Mouse (Mus musculus) CD4-positive, CD25-positive, alpha-beta regulatory T cell, adult 9 weeks (primary cell): ENCODE measurements around the gene AI837181. TPM values are rescaled to one million over a fixed set of nuclear protein-coding genes. Genes with fewer than 3 reads are reported as not detected.

Experiments
- polyA plus RNA-seq: library from polyadenylated mRNA; unstranded; fragments of 100-300 nt; shearing (Covaris generic); gene quantifications from one replicate; pipeline ENCODE4 v1.2.1, GENCODE M21; 2017

AI837181 gene
- 14.3 TPM for polyA plus RNA-seq

DNA sequence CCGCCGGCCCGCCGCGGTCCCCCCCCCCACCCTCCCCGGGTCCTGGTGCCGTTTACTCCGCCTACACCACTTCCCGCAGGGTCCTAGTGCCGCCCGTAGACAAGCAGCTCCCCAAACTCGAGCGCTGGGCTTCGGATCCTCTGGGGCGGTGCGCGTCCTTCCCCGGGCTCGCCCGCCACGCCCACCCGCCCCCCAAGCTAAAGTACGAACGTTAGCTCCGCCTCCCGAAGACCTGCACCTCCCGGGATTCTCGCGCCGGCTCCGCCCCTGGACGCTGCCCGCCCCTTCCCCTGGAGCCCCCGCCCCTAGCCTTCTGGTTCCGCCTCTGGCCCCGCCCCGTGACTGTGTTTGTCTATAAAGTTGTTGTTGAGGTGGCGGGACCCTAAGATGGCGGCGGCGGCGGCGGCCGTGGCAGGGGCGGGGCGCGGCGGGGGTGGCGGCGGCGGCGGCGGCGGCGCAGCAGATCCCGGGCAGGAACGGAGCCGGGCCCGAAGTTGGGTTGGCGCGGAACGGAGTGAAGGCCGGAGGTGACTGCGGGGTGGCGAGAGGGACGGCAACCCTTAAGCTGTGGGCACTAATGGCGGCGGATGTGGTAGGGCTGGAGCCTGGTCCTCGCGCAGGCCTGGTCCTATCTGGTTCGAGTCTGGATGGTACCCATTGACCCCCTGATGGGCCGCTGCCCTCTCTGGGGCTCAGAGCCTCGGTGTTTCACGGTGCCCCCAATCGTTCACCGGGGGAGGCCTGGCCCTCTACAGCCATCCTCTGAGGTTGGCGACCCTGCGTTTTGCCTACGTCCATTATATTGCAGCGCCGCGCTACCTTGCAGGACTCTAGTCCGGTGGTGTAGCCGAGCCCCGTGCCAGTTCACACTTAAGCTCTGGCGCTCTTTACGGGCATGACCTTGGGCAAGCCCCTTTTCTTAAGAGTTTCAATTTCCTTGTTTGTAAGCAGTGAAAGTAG lies at the start of gene AI837181, which contains the start of gene Drap1:
TSS of gene AI837181 (plus strand) at position 363 of the 960 bp plus-strand sequence.
TSS of gene Drap1 (minus strand) at position 198 of the 960 bp plus-strand sequence.

GRCm38 (mm10) chr19:5388588-5389242 lies 36.2 kb upstream of the AI837181 start, which contains the start of gene Sart1:
Gene Sart1, minus strand, starts transcription at chr19:5388703.

DNA sequence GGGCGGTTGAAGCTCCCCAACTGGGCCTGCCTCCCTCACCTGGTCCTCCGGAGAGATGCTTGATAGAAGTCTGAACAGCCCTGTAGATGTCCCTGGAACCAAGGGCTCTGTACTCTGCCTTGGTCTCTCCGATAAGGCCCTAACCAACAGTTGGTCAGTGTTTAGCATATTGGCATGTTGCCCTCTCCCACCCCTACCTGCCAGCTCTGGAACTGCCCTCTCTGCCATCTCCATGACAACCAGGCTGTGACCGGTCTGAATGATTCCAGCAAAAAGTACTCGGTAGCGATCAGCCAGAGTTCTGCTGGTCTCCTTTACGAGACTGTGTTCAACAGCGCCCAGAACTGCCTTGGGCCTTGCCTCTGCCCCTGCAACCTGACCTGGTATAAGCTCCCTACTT lies 22.7 kb upstream of the AI837181 start, which contains the start of gene Tsga10ip:
TSS of gene Tsga10ip (minus strand) at position 234 of the 400 bp plus-strand sequence.

GRCm38 (mm10) chr19:5447515-5448353 lies 22.8 kb downstream of the AI837181 start, which contains the start of gene Fosl1:
Gene Fosl1, plus strand, starts transcription at chr19:5447547.

DNA sequence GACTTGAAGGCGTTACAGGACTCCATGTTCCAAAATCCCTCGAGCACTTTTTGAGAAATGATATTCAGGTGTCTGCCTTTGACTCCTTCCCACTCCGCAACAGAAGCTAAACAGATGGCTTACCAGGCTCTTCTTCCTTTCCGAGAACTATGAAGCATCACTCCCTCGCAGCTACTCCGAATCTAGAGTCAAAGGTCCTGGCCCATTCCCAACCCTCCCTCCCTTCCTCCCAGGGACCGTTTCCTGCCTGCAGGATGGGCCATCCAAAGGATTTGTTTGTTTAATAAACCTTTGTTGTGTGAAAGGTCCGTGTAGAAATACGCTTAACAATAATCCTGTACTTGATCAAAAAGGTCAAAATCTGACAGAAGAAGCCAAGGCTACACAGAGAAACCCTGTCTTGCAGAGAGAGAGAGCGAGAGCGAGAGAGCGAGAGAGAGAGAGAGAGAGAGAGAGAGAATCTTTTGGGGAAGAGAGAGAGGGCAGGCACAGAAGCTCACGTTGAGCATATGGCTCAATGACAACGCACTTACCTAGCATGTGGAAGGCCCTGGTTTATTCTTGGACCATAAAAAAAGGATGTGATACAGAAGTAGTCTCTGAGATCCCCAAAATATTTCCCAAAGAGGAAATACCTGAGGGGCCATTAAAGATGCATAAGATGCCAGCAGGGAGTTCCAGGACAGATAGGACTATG lies 33.0 kb downstream of the AI837181 start, which contains the start of gene Ccdc85b:
TSS of gene Ccdc85b (minus strand) at position 149 of the 697 bp plus-strand sequence.

DNA sequence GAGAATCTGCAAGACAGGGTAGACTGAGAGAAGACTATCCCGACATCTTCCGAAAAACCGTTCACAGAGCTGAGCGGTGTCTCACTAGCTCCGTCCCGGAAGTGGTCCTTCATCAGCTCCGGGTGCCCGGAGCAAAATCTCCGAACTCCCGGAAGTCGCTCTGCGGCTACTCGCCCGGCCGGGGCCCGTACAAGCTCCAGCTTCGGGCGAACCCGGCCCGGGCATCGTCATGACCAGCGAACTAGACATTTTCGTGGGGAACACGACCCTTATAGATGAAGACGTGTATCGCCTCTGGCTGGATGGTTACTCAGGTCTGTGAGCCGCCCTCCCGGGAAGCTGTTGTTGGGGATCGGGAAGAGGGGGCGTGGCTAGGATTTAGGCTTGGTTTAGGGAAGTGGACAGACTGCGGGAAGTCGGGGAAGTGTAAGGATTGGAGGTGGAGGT lies 35.5 kb downstream of the AI837181 start, which contains the start of gene Fibp:
TSS of gene Fibp (plus strand) at position 151 of the 447 bp plus-strand sequence.

DNA sequence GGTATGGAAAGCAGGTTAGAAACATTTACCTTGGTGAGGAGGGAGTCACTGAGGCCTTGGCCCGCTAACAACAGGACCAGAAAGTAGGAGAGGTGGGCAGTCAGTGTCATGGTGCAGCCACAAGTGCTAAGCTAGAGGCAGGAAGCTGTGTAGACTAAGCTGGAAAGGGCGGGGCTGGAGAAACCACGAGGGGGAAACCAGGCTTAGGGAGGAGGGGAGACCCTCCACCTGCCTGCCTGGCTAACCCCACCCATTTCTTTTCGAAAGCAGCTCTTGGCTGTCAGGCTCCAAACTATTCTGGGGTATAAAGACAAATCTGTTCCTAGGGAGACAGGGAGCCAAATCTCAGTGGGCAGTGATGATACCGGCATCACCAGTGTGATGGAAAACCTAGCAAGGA lies 43.4 kb downstream of the AI837181 start, which contains the start of gene Ctsw:
TSS of gene Ctsw (minus strand) at position 134 of the 400 bp plus-strand sequence.

GRCm38 (mm10) chr19:5473720-5474119 lies 48.8 kb downstream of the AI837181 start, which contains the start of gene Efemp2:
Gene Efemp2, plus strand, starts transcription at chr19:5473954.

Other genes starting within 250 kb of the AI837181 start
- 15.1 TPM for gene Pacs1, start 152.0 kb upstream of the AI837181 start, polyA plus RNA-seq
- gene Sf3b2, start 129.7 kb upstream of the AI837181 start, polyA plus RNA-seq, result 449 TPM
- gene Gal3st3, start 126.8 kb upstream of the AI837181 start, polyA plus RNA-seq, result not detected
- gene Catsper1, start 89.4 kb upstream of the AI837181 start, polyA plus RNA-seq, result not detected
- 1.4 TPM for gene Cst6, start 75.6 kb upstream of the AI837181 start, polyA plus RNA-seq
- gene Eif1ad, start 58.4 kb upstream of the AI837181 start, polyA plus RNA-seq, result 66.3 TPM
- gene Banf1, start 58.0 kb upstream of the AI837181 start, polyA plus RNA-seq, result 350 TPM
- gene Sart1, start 36.4 kb upstream of the AI837181 start, polyA plus RNA-seq, result 26.6 TPM
- 1.0 TPM for gene Tsga10ip, start 22.6 kb upstream of the AI837181 start, polyA plus RNA-seq
- gene Drap1, start 165 bp upstream of the AI837181 start, polyA plus RNA-seq, result 73.1 TPM
- gene Fosl1, start 22.4 kb downstream of the AI837181 start, polyA plus RNA-seq, result not detected
- 3.6 TPM for gene Ccdc85b, start 32.8 kb downstream of the AI837181 start, polyA plus RNA-seq
- gene Fibp, start 35.5 kb downstream of the AI837181 start, polyA plus RNA-seq, result 178 TPM
- gene Ctsw, start 43.4 kb downstream of the AI837181 start, polyA plus RNA-seq, result 115 TPM
- gene Efemp2, start 48.8 kb downstream of the AI837181 start, polyA plus RNA-seq, result 2.3 TPM
- gene Mus81, start 63.3 kb downstream of the AI837181 start, polyA plus RNA-seq, result 70.5 TPM
- 4,187 TPM for gene Cfl1, start 65.3 kb downstream of the AI837181 start, polyA plus RNA-seq
- gene 1700020D05Rik, start 78.6 kb downstream of the AI837181 start, polyA plus RNA-seq, result 0.27 TPM
- 18.4 TPM for gene Snx32, start 85.4 kb downstream of the AI837181 start, polyA plus RNA-seq
- not detected for gene Ovol1, start 135.5 kb downstream of the AI837181 start, polyA plus RNA-seq
- gene Ap5b1, start 142.9 kb downstream of the AI837181 start, polyA plus RNA-seq, result 19.4 TPM
- 89.1 TPM for gene Rnaseh2c, start 176.7 kb downstream of the AI837181 start, polyA plus RNA-seq
- gene Kat5, start 185.1 kb downstream of the AI837181 start, polyA plus RNA-seq, result 59.7 TPM
- gene Rela, start 212.3 kb downstream of the AI837181 start, polyA plus RNA-seq, result 165 TPM
- gene Sipa1, start 238.6 kb downstream of the AI837181 start, polyA plus RNA-seq, result 46.5 TPM